Mouse (Mus musculus) myocyte (in vitro differentiated cells): Measurements from ENCODE around the gene Zcchc9. TPM values are rescaled to one million over a fixed set of nuclear protein-coding genes. Genes with fewer than 3 reads are reported as not detected.

ENCODE experiments used
- H3K27me3 ChIP-seq: one replicate; pipeline ENCODE4 v1.6.1; 2011; ENCODE audit not compliant: control insufficient read depth, insufficient read depth, insufficient read length
- H3K36me3 ChIP-seq: one replicate; pipeline ENCODE4 v1.6.1; 2011; ENCODE audit not compliant: control insufficient read depth, insufficient read depth
- H3K4me2 ChIP-seq: one replicate; pipeline ENCODE4 v1.6.1; 2011; ENCODE audit warnings: low read depth, control low read depth
- H3K4me3 ChIP-seq: one replicate; pipeline ENCODE4 v1.5.1; 2011; ENCODE audit warnings: mild to moderate bottlenecking, control low read depth, moderate library complexity
- H3K79me2 ChIP-seq: one replicate; pipeline ENCODE4 v1.6.1; 2011; ENCODE audit not compliant: control insufficient read depth, insufficient read depth
- H3ac ChIP-seq: one replicate; pipeline ENCODE4 v1.6.1; 2011; ENCODE audit not compliant: control insufficient read depth, insufficient read length
- CEBPB ChIP-seq: IDR thresholded peaks from 2 replicates; pipeline ENCODE4 v1.6.1; 2011; ENCODE audit warnings: mild to moderate bottlenecking, moderate library complexity; ENCODE audit not compliant: poor library complexity, insufficient read depth, severe bottlenecking
- E2F4 ChIP-seq: IDR thresholded peaks from one replicate; pipeline ENCODE4 v1.6.1; 2011; ENCODE audit warnings: mild to moderate bottlenecking, control low read depth, moderate library complexity; ENCODE audit not compliant: insufficient read depth
- MAX ChIP-seq: IDR thresholded peaks from one replicate; pipeline ENCODE4 v1.6.1; 2011; ENCODE audit warnings: low read depth, mild to moderate bottlenecking, control low read depth
- MYOD1 ChIP-seq, 3 experiments: IDR thresholded peaks; one replicate each; pipeline ENCODE4 v1.6.1; 2011; ENCODE audit warnings: control low read depth in 2 of 3, low read depth in 2 of 3, mild to moderate bottlenecking in 2 of 3, moderate library complexity in 1 of 3; ENCODE audit not compliant: insufficient read length in 2 of 3, control insufficient read depth in 1 of 3
- MYOG ChIP-seq, 3 experiments: IDR thresholded peaks; one replicate each; pipeline ENCODE4 v1.6.1; 2011; ENCODE audit warnings: control low read depth in 2 of 3, low read depth in 2 of 3, mild to moderate bottlenecking in 2 of 3; ENCODE audit not compliant: insufficient read length in 2 of 3, control insufficient read depth in 1 of 3, insufficient read depth in 1 of 3
- POLR2A ChIP-seq: IDR thresholded peaks from one replicate; pipeline ENCODE4 v1.6.1; 2011; ENCODE audit warnings: low read depth, mild to moderate bottlenecking, control low read depth, moderate library complexity; ENCODE audit not compliant: insufficient read length
- POLR2AphosphoS2 ChIP-seq: IDR thresholded peaks from one replicate; pipeline ENCODE4 v1.6.1; 2011; ENCODE audit warnings: low read depth, control low read depth; ENCODE audit not compliant: insufficient read length
- REST ChIP-seq: IDR thresholded peaks from one replicate; pipeline ENCODE4 v1.6.1; 2011; ENCODE audit warnings: mild to moderate bottlenecking, control low read depth, moderate library complexity; ENCODE audit not compliant: insufficient read depth, insufficient read length
- SRF ChIP-seq: IDR thresholded peaks from one replicate; pipeline ENCODE4 v1.6.1; 2011; ENCODE audit warnings: low read depth; ENCODE audit not compliant: control insufficient read depth, insufficient read length
- TCF12 ChIP-seq: IDR thresholded peaks from one replicate; pipeline ENCODE4 v1.6.1; 2011; ENCODE audit warnings: mild to moderate bottlenecking, control low read depth; ENCODE audit not compliant: poor library complexity, insufficient read depth, severe bottlenecking
- TCF3 ChIP-seq: IDR thresholded peaks from one replicate; pipeline ENCODE4 v1.6.1; 2011; ENCODE audit warnings: low read depth, control low read depth; ENCODE audit not compliant: insufficient read length
- USF1 ChIP-seq: IDR thresholded peaks from one replicate; pipeline ENCODE4 v1.6.1; 2011; ENCODE audit warnings: low read depth, mild to moderate bottlenecking, control low read depth, moderate library complexity
- polyA plus RNA-seq: library from polyadenylated mRNA; unstranded; fragments of >200 nt; fragmentation: generic; extraction: Trizol; gene quantifications from one replicate; pipeline ENCODE4 v1.2.1, GENCODE M21; 2012; ENCODE audit warnings: missing spikeins

The Zcchc9 gene
- polyA plus RNA-seq, 1 experiment, result 12.1 TPM

DNA sequence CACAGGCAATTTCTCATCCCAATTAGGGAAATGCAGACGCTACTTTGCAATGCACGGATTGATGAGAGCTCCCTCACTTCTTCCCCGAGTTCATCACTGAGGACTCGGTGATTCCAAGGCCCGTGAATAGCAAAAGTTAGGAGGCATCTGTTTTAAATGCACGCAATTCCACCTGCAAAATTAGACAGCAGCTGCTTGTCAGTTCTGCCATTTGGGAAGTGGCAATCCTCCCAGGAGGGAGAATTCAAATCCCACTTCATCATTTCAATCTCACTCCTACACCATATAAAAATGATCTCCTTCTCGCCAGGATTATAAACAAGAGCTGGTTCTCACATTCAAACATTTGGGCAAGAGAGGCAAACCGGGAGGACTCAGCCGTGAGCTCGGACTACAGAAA is 10.1 kb downstream of the Zcchc9 start:
- Histone ChIP-seq H3K27me3 (no peaks in the 10 kb centered on the region), H3K4me2 (no peak overlapping the region), H3ac (no peak overlapping the region), H3K79me2 (peaks cover 5% of the 10 kb centered on the region), H3K36me3 (peaks cover 54% of the 10 kb centered on the region), H3K4me3 (no peak overlapping the region)
- TF ChIP-seq POLR2A (no peak), E2F4 (no peak), CEBPB (no peak), USF1 (no peak), SRF (no peak), REST (no peak), MAX (no peak), MYOD1 (IDR thresholded peaks at IDR 0.05; ENCODE audit: control insufficient read depth in 1 of 3, insufficient read length in 2 of 3, low read depth in 2 of 3) (no peak), TCF3 (no peak), POLR2AphosphoS2 (no peak), TCF12 (no peak)

DNA sequence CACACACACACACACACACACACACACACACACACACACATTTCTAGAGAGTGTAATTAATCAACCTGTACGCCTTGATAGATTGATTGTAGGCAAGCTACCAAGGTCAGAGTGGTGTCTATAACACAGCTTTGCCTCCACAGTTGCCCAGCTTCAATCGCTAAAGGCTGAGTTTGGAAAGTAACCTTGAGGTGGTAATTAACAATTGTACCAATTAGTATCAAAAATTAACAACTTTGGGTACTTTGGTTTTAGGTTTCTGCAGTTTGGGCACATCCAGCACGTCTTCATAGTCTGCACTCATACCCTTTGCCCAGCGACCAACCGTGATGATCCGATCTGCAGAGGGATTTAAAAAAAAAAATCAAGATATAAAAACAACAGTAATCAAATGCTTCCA is 10.6 kb downstream of the Zcchc9 start:
- H3K4me3 ChIP-seq, result no peak overlapping the region
- no peaks in the 10 kb centered on the region for H3K27me3 ChIP-seq
- peaks cover 54% of the 10 kb centered on the region for H3K36me3 ChIP-seq
- H3K4me2 ChIP-seq, result no peak overlapping the region
- no peak for TF ChIP-seq MYOG (IDR thresholded peaks at IDR 0.05; ENCODE audit: control insufficient read depth in 1 of 3, insufficient read depth in 1 of 3, insufficient read length in 2 of 3, low read depth in 2 of 3)
- no peak for TF ChIP-seq TCF3
- no peak overlapping the region for H3ac ChIP-seq
- peaks cover 5% of the 10 kb centered on the region for H3K79me2 ChIP-seq

DNA sequence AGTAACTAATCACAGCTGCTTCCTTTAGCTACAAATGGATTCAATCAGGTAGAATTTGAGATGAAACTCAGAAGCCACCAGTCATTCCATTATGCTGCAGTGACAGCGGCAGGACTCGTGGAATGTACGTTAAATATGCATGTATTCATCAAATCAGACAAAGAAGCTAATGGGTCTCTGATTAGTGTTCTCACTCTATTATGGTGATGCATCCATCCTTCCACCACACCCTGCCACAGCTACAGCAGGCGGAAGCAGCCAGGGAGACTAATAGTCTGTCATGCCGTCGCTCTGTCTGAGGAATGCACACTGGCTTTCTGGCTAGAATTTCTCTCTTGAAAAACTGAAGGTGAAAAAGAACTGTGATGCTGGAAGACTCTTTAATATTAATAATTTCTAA is 11.5 kb downstream of the Zcchc9 start:
- Histone ChIP-seq H3K4me2 (no peak overlapping the region), H3K4me3 (no peak overlapping the region), H3K36me3 (peaks cover 46% of the 10 kb centered on the region), H3ac (no peak overlapping the region), H3K79me2 (no peaks in the 10 kb centered on the region), H3K27me3 (no peaks in the 10 kb centered on the region)
- TF ChIP-seq E2F4 (no peak), MYOD1 (IDR thresholded peaks at IDR 0.05; ENCODE audit: control insufficient read depth in 1 of 3, insufficient read length in 2 of 3, low read depth in 2 of 3) (no peak), POLR2AphosphoS2 (no peak), TCF3 (no peak), REST (no peak), MYOG (IDR thresholded peaks at IDR 0.05; ENCODE audit: control insufficient read depth in 1 of 3, insufficient read depth in 1 of 3, insufficient read length in 2 of 3, low read depth in 2 of 3) (no peak), USF1 (no peak), POLR2A (no peak), SRF (no peak), MAX (no peak), CEBPB (no peak), TCF12 (no peak)

DNA sequence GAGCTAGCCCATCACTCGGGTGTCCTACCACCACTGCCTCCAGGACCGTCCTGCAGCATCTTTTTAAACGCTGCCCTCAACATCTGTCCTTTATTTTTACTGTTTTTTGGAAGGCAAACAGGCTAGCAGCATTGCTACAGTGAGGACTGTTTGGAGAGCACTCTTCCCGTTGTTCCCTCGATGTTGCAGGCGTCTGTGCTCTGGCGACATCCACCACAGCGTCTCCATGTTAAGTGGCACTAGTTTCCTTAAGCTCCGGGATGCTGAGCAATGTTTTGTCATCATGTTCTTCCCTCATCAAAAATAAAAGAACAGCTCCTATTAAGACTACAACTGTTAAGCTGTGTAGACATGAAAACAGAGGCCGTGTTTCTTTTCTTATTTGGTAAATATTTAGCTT is 11.9 kb downstream of the Zcchc9 start:
- no peak overlapping the region for H3K4me2 ChIP-seq
- no peak for TF ChIP-seq POLR2A
- TF ChIP-seq REST, result no peak
- H3K79me2 ChIP-seq, result no peaks in the 10 kb centered on the region
- H3K36me3 ChIP-seq, result peaks cover 44% of the 10 kb centered on the region
- no peak overlapping the region for H3ac ChIP-seq
- no peak overlapping the region for H3K4me3 ChIP-seq
- H3K27me3 ChIP-seq, result no peaks in the 10 kb centered on the region

DNA sequence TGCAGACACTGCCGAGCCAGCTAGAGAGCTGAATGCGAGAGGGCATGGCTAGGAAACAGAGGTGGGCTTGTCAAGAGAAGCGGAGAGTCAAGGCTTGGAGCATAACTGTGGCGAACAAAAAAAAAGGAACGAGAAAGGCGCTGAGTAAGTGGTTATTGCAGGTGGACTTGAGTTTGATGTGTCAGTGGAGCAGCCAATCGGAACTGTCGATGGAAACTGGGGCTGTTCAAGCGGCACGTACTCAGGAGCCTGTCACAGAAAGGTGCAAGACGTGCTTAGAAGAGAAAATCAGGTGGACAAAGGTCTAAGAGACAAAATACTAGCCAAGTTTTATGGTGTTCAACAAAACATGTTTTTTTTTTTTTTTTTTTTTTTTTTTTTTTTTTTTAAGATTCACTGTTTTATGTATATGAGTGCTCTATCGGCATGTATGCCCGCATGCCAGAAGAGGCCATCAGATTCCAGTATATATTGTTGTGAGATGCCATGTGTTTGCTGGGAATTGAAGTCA is 12.5 kb downstream of the Zcchc9 start:
- Histone ChIP-seq H3K27me3 (no peaks in the 10 kb centered on the region), H3K79me2 (no peaks in the 10 kb centered on the region), H3K4me2 (no peak overlapping the region), H3ac (no peak overlapping the region), H3K36me3 (peaks cover 38% of the 10 kb centered on the region), H3K4me3 (no peak overlapping the region)
- TF ChIP-seq POLR2A (no peak), MYOG (IDR thresholded peaks at IDR 0.05; ENCODE audit: control insufficient read depth in 1 of 3, insufficient read depth in 1 of 3, insufficient read length in 2 of 3, low read depth in 2 of 3) (no peak), TCF3 (no peak), REST (no peak), E2F4 (no peak), MAX (no peak), USF1 (no peak), POLR2AphosphoS2 (no peak), MYOD1 (IDR thresholded peaks at IDR 0.05; ENCODE audit: control insufficient read depth in 1 of 3, insufficient read length in 2 of 3, low read depth in 2 of 3) (no peak), SRF (no peak), TCF12 (no peak), CEBPB (no peak)
